Mouse (Mus musculus) erythroblast, embryonic 14.5 days (primary cell): ENCODE measurements around the gene Mis18bp1. TPM values are rescaled to one million over a fixed set of nuclear protein-coding genes. Genes with fewer than 3 reads are reported as not detected.
A peak's percentile ranks its signal among the peaks of the same experiment; 100 is the strongest.
"Not testable (repeated sequence)": the region's sequence is repeated elsewhere in the genome, so short reads cannot be mapped to it uniquely, and the experiment has no call there.

ENCODE experiments used
- H3K27me3 ChIP-seq: 2 replicates; pipeline ENCODE4 v1.6.1; 2012; ENCODE audit warnings: inconsistent platforms; ENCODE audit not compliant: control insufficient read depth
- H3K36me3 ChIP-seq: 2 replicates; pipeline ENCODE4 v1.6.1; 2012; ENCODE audit warnings: mild to moderate bottlenecking, inconsistent platforms; ENCODE audit not compliant: control insufficient read depth
- H3K4me1 ChIP-seq: 2 replicates; pipeline ENCODE4 v1.6.1; 2012; ENCODE audit warnings: inconsistent platforms; ENCODE audit not compliant: control insufficient read depth
- H3K4me3 ChIP-seq: replicated peaks from 2 replicates; pipeline ENCODE3; 2012; ENCODE audit warnings: moderate library complexity, mild to moderate bottlenecking, inconsistent platforms
- H3K9me3 ChIP-seq: 2 replicates; pipeline ENCODE4 v1.6.1; 2012; ENCODE audit warnings: low read length, inconsistent platforms, mixed read lengths; ENCODE audit not compliant: control insufficient read depth
- GATA1 ChIP-seq: IDR thresholded peaks from 2 replicates; pipeline ENCODE4 v1.6.1; 2012; ENCODE audit warnings: low read length, inconsistent platforms, mixed read lengths
- TAL1 ChIP-seq: IDR thresholded peaks from 3 replicates; pipeline ENCODE4 v1.6.1; 2012; ENCODE audit warnings: low read length, inconsistent platforms, mixed read lengths
- polyA plus RNA-seq: library from polyadenylated mRNA; stranded (reverse); fragments of >175 nt; gene quantifications from 2 replicates; pipeline ENCODE4 v1.2.3, GENCODE M21; 2012

Gene Mis18bp1
- 0.63 and 0.69 TPM in 2 replicates for polyA plus RNA-seq

GRCm38 (mm10) chr12:65172021-65172951 lies at the start of gene Mis18bp1:
Gene Mis18bp1, minus strand, starts transcription at chr12:65172604.
- no peaks in the 10 kb centered on the region for H3K9me3 ChIP-seq
- H3K4me1 ChIP-seq = peaks cover 31% of the 10 kb centered on the region
- peak within 1 kb of the TSS; percentile 88 for H3K4me3 ChIP-seq
- TF ChIP-seq GATA1 (no peak), TAL1 (no peak)
- H3K36me3 ChIP-seq = peaks cover 22% of the 10 kb centered on the region
- no peaks in the 10 kb centered on the region for H3K27me3 ChIP-seq

GRCm38 (mm10) chr12:65216404-65216840 lies 44.0 kb upstream of the Mis18bp1 start:
- Histone ChIP-seq H3K36me3 (no peaks in the 10 kb centered on the region), H3K9me3 (no peaks in the 10 kb centered on the region), H3K4me3 (no peak overlapping the region), H3K4me1 (no peaks in the 10 kb centered on the region), H3K27me3 (no peaks in the 10 kb centered on the region)
- no peak for TF ChIP-seq TAL1
- TF ChIP-seq GATA1 = no peak

GRCm38 (mm10) chr12:65206431-65206830 lies 34.0 kb upstream of the Mis18bp1 start:
- Histone ChIP-seq H3K27me3 (no peaks in the 10 kb centered on the region), H3K9me3 (no peaks in the 10 kb centered on the region), H3K4me3 (no peak overlapping the region), H3K36me3 (no peaks in the 10 kb centered on the region), H3K4me1 (no peaks in the 10 kb centered on the region)
- no peak for TF ChIP-seq TAL1
- no peak for TF ChIP-seq GATA1

GRCm38 (mm10) chr12:65201812-65202211 lies 29.4 kb upstream of the Mis18bp1 start:
- TF ChIP-seq GATA1 = no peak
- TF ChIP-seq TAL1 = no peak
- Histone ChIP-seq H3K4me1 (no peaks in the 10 kb centered on the region), H3K9me3 (no peaks in the 10 kb centered on the region), H3K27me3 (no peaks in the 10 kb centered on the region), H3K4me3 (no peak overlapping the region), H3K36me3 (no peaks in the 10 kb centered on the region)

GRCm38 (mm10) chr12:65194003-65194530 lies 21.7 kb upstream of the Mis18bp1 start:
- Histone ChIP-seq H3K4me3 (no peak overlapping the region), H3K4me1 (no peaks in the 10 kb centered on the region), H3K36me3 (no peaks in the 10 kb centered on the region), H3K27me3 (no peaks in the 10 kb centered on the region), H3K9me3 (no peaks in the 10 kb centered on the region)
- no peak for TF ChIP-seq TAL1
- no peak for TF ChIP-seq GATA1

GRCm38 (mm10) chr12:65189213-65189612 lies 16.8 kb upstream of the Mis18bp1 start:
- Histone ChIP-seq H3K4me3 (no peak overlapping the region), H3K4me1 (no peaks in the 10 kb centered on the region), H3K36me3 (no peaks in the 10 kb centered on the region), H3K9me3 (no peaks in the 10 kb centered on the region), H3K27me3 (no peaks in the 10 kb centered on the region)
- TF ChIP-seq TAL1 = no peak
- TF ChIP-seq GATA1 = no peak

GRCm38 (mm10) chr12:65187365-65187764 lies 15.0 kb upstream of the Mis18bp1 start:
- H3K4me1 ChIP-seq = no peaks in the 10 kb centered on the region
- H3K27me3 ChIP-seq = no peaks in the 10 kb centered on the region
- TF ChIP-seq GATA1 (no peak), TAL1 (no peak)

GRCm38 (mm10) chr12:65173736-65174135 lies 1.3 kb upstream of the Mis18bp1 start:
- peak overlapping the region; percentile 88 for H3K4me3 ChIP-seq
- TF ChIP-seq GATA1 (no peak), TAL1 (no peak)
- H3K36me3 ChIP-seq = peaks cover 12% of the 10 kb centered on the region
- peaks cover 22% of the 10 kb centered on the region for H3K4me1 ChIP-seq
- H3K9me3 ChIP-seq = no peaks in the 10 kb centered on the region
- H3K27me3 ChIP-seq = no peaks in the 10 kb centered on the region

More at GRCm38 (mm10) chr12:65187365-65187764, 15.0 kb upstream of the Mis18bp1 start:
- Histone ChIP-seq H3K9me3 (no peaks in the 10 kb centered on the region), H3K4me3 (no peak overlapping the region), H3K36me3 (no peaks in the 10 kb centered on the region)

GRCm38 (mm10) chr12:65172959-65173358 lies 555 bp upstream of the Mis18bp1 start:
- H3K27me3 ChIP-seq, H3K9me3 ChIP-seq: not testable (repeated sequence)
- Histone ChIP-seq H3K4me3 (peak overlapping the region; percentile 88), H3K4me1 (peaks cover 27% of the 10 kb centered on the region), H3K36me3 (peaks cover 18% of the 10 kb centered on the region)

- not testable (repeated sequence) for H3K27me3 ChIP-seq, H3K4me1 ChIP-seq, H3K4me3 ChIP-seq, H3K9me3 ChIP-seq
- peaks cover 99% of the 10 kb centered on the region for H3K36me3 ChIP-seq
Measured at GRCm38 (mm10) chr12:65136121-65136520, 36.3 kb downstream of the Mis18bp1 start.
